16 mouse cellular contexts compared by ENCODE assay signal in the genomic region with DNA sequence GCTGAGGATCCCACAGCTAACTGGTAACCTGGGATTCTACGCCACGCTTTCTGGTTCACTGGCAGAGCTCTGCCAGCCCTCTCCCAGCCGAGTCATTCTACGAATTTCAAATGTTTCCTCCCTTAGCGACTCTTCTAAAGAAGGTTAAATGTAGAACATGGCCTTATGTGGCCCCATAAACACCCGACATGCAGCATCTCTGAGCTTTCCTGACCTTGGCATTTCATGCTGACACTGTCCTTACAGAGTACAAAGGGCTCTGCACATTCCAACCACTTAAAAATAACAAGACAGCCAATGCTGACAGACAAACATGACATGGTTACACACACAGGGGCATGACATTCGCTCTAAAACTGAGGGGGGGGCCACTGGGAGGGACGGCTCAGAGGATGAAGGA. TPM values are rescaled to one million over a fixed set of nuclear protein-coding genes. Genes with fewer than 3 reads are reported as not detected.
DNase-seq lines count a peak whose midpoint lies in the region; ATAC-seq and TF ChIP-seq lines count a peak whose summit lies in the region.
"Had no signal": no experiment of that assay in that cellular context is flagged by ENCODE, and none has a peak within 500 bp of the region (broad histone marks: within the 10 kb centered on the region; RNA-seq: fewer than 3 reads in every experiment).

No protein-coding gene starts in this region.

- H3K9me3 ChIP-seq in liver, embryonic 13.5 days (replicated peaks) = no peaks in the 10 kb centered on the region
- no peaks in the 10 kb centered on the region for H3K9me3 ChIP-seq in midbrain, embryonic 14.5 days (ENCODE audit: control insufficient read depth, low read length)
- H3K9me3 ChIP-seq: forebrain, embryonic 15.5 days; G1E; hindbrain, embryonic 13.5 days; limb, embryonic 13.5 days had no signal

- H3K9ac ChIP-seq in liver, embryonic 13.5 days = no peak overlapping the region
- no peak overlapping the region for H3K9ac ChIP-seq in midbrain, embryonic 14.5 days (replicated peaks; ENCODE audit: low read length)
- H3K9ac ChIP-seq: forebrain, embryonic 15.5 days; hindbrain, embryonic 13.5 days; limb, embryonic 13.5 days had no signal

- no peak for TF ChIP-seq POLR2A in cerebellum, adult 2 months (IDR thresholded peaks at IDR 0.05; ENCODE audit: borderline replicate concordance, insufficient read depth, low read length)

- H3K4me3 ChIP-seq in cerebellum, adult 2 months (replicated peaks; ENCODE audit: insufficient read depth, low read depth, low read length) = no peak overlapping the region
- no peak overlapping the region for H3K4me3 ChIP-seq in brown adipose tissue, adult 24 weeks (ENCODE audit: insufficient read depth, low read depth, low read length)
- no peak overlapping the region for H3K4me3 ChIP-seq in liver, embryonic 13.5 days (replicated peaks)
- no peak overlapping the region for H3K4me3 ChIP-seq in midbrain, embryonic 14.5 days (replicated peaks; ENCODE audit: low read depth, low read length)
- H3K4me3 ChIP-seq: forebrain, embryonic 15.5 days; hindbrain, embryonic 13.5 days; left cerebral cortex, adult 2 months; limb, embryonic 13.5 days had no signal

- TF ChIP-seq CTCF in cerebellum, adult 2 months (IDR thresholded peaks at IDR 0.05; ENCODE audit: borderline replicate concordance, insufficient read depth, low read depth, low read length) = no peak

- no peak for DNase-seq in cerebellum, adult 2 months
- DNase-seq in cerebellum, postnatal 4 days (ENCODE audit: low spot score in 2 of 2) = no peak
- DNase-seq in kidney, adult 11 months = peak; percentile 57
- no peak for DNase-seq in kidney, adult 18-20 months
- DNase-seq in liver, embryonic 13.5 days = no peak
- DNase-seq in spleen, adult 12 weeks (ENCODE audit: low spot score) = no peak
- no peak for DNase-seq in midbrain, embryonic 14.5 days
- DNase-seq: B cell, adult 2 months; thymus, postnatal 25 days had no signal

- H3K27ac ChIP-seq in cerebellum, adult 2 months (ENCODE audit: insufficient read depth, low read length) = 0 out of 2 replicates have a peak overlapping the region, but pooled peaks have one; percentile 20
- peak overlapping the region; percentile 77 for H3K27ac ChIP-seq in brown adipose tissue, adult 24 weeks (replicated peaks; ENCODE audit: low read depth, low read length)
- H3K27ac ChIP-seq in liver, embryonic 13.5 days = peak overlapping the region; percentile 78
- no peak overlapping the region for H3K27ac ChIP-seq in midbrain, embryonic 14.5 days (replicated peaks; ENCODE audit: low read depth, low read length)
- H3K27ac ChIP-seq: forebrain, embryonic 15.5 days; hindbrain, embryonic 13.5 days; left cerebral cortex, adult 2 months; limb, embryonic 13.5 days; macrophage had no signal

- peaks cover 73% of the 10 kb centered on the region for H3K4me1 ChIP-seq in cerebellum, adult 2 months (ENCODE audit: control insufficient read depth, insufficient read depth, low read length)
- peaks cover 70% of the 10 kb centered on the region for H3K4me1 ChIP-seq in brown adipose tissue, adult 24 weeks (ENCODE audit: control insufficient read depth, insufficient read depth, insufficient read length, low read length)
- H3K4me1 ChIP-seq in liver, embryonic 13.5 days (replicated peaks) = peaks cover 91% of the 10 kb centered on the region
- H3K4me1 ChIP-seq in midbrain, embryonic 14.5 days (ENCODE audit: control insufficient read depth, insufficient read depth, low read length) = peaks cover 1% of the 10 kb centered on the region; the same call in 1 of the 2 replicates
- H3K4me1 ChIP-seq: forebrain, embryonic 15.5 days had no signal

- H3K27me3 ChIP-seq in cerebellum, adult 2 months (ENCODE audit: control insufficient read depth, insufficient read depth, low read length) = no peaks in the 10 kb centered on the region
- no peaks in the 10 kb centered on the region for H3K27me3 ChIP-seq in liver, embryonic 13.5 days
- H3K27me3 ChIP-seq in midbrain, embryonic 14.5 days (ENCODE audit: control insufficient read depth, insufficient read depth, low read length) = no peaks in the 10 kb centered on the region
- H3K27me3 ChIP-seq: forebrain, embryonic 15.5 days; hindbrain, embryonic 13.5 days; limb, embryonic 13.5 days had no signal

- WGBS in cerebellum, adult 2 months = 56% methylated on average over 8 of the region's 8 CpGs
- WGBS in liver, embryonic 13.5 days (ENCODE audit: insufficient replicate concordance) = 63% methylated on average over 8 of the region's 8 CpGs
- 71% methylated on average over 8 of the region's 8 CpGs for WGBS in midbrain, embryonic 14.5 days

- H3K36me3 ChIP-seq in liver, embryonic 13.5 days = peaks cover 12% of the 10 kb centered on the region; the same call in 1 of the 2 replicates
- peaks cover 43% of the 10 kb centered on the region for H3K36me3 ChIP-seq in midbrain, embryonic 14.5 days (ENCODE audit: control insufficient read depth, insufficient read depth, low read length)
- H3K36me3 ChIP-seq: G1E had no signal

- ATAC-seq in liver, embryonic 13.5 days (ENCODE audit: low read depth) = no peak
- no peak for ATAC-seq in midbrain, embryonic 14.5 days (ENCODE audit: low FRiP score, low TSS enrichment)
- ATAC-seq: forebrain, embryonic 15.5 days had no signal

- no peak overlapping the region for H3K4me2 ChIP-seq in liver, embryonic 13.5 days
- no peak overlapping the region for H3K4me2 ChIP-seq in midbrain, embryonic 14.5 days (ENCODE audit: low read length)
- H3K4me2 ChIP-seq: forebrain, embryonic 15.5 days; hindbrain, embryonic 13.5 days; limb, embryonic 13.5 days had no signal

RNA-seq across cellular contexts. Expression of gene Sh3bp5, which starts 27.2 kb away (rescaled TPM):
- 72.9 and 77.1 TPM in 2 replicates for polyA plus RNA-seq in cerebellum, adult 2 months (2012; rRNA removed)
- polyA plus RNA-seq in brown adipose tissue, adult 24 weeks (2012; ENCODE audit: insufficient read depth, insufficient read length, missing spikeins) = 65.9 and 67.5 TPM in 2 replicates
- 13.3 and 16.2 TPM in 2 replicates for polyA plus RNA-seq in liver, embryonic 13.5 days (2015; fragmentation: Nextera tagmentation; extraction: Ambion mirVana)
- 40.0 and 82.4 TPM in 2 replicates for polyA plus RNA-seq in midbrain, embryonic 14.5 days (2014; fragmentation: Nextera tagmentation; extraction: Ambion mirVana)
